Mouse (Mus musculus) lung, postnatal 0 days (tissue): ENCODE measurements around the gene Spint3. TPM values are rescaled to one million over a fixed set of nuclear protein-coding genes. Genes with fewer than 3 reads are reported as not detected.

Experiments used
- ATAC-seq: fragments of 200-750 bp; cut with Nextera tagmentation; 2 replicates; pipeline ENCODE4 v1.8.0; 2017; ENCODE audit warnings: moderate library complexity
- DNase-seq: peaks from one replicate; pipeline ENCODE4 v3.0.0-alpha.2; 2016; ENCODE audit warnings: low spot score
- H3K27ac ChIP-seq: fragments of 300-500 bp; sonication (generic); 2 replicates; pipeline ENCODE4 v1.5.1; 2014; ENCODE audit warnings: antibody characterized with exemption, mild to moderate bottlenecking, low read length, mixed read lengths
- H3K27me3 ChIP-seq: fragments of 300-500 bp; sonication (generic); replicated peaks from 2 replicates; pipeline ENCODE4 v1.6.1; 2014; ENCODE audit warnings: low read length, mixed read lengths; ENCODE audit not compliant: insufficient read depth
- H3K36me3 ChIP-seq: fragments of 300-500 bp; sonication (generic); 2 replicates; pipeline ENCODE4 v1.6.1; 2014; ENCODE audit warnings: low read length, mixed read lengths; ENCODE audit not compliant: insufficient read depth
- H3K4me1 ChIP-seq: fragments of 300-500 bp; sonication (generic); 2 replicates; pipeline ENCODE4 v1.6.1; 2014; ENCODE audit warnings: antibody characterized with exemption, low read depth, low read length, mixed read lengths; ENCODE audit not compliant: insufficient read depth
- H3K4me2 ChIP-seq: fragments of 300-500 bp; sonication (generic); replicated peaks from 2 replicates; pipeline ENCODE4 v1.6.1; 2014; ENCODE audit warnings: low read depth, mild to moderate bottlenecking, low read length, moderate library complexity, mixed read lengths
- H3K4me3 ChIP-seq: fragments of 300-500 bp; sonication (generic); 2 replicates; pipeline ENCODE4 v1.5.1; 2014; ENCODE audit warnings: low read depth, low read length
- H3K9ac ChIP-seq: fragments of 300-500 bp; sonication (generic); replicated peaks from 2 replicates; pipeline ENCODE4 v1.6.1; 2014; ENCODE audit warnings: low read depth, mild to moderate bottlenecking
- H3K9me3 ChIP-seq: fragments of 300-500 bp; sonication (generic); 2 replicates; pipeline ENCODE4 v1.6.1; 2016; ENCODE audit warnings: low read length, mixed read lengths
- CTCF ChIP-seq: IDR thresholded peaks from 2 replicates; pipeline ENCODE4 v1.5.1; 2016; ENCODE audit warnings: antibody characterized with exemption, mild to moderate bottlenecking
- EP300 ChIP-seq: IDR thresholded peaks from 2 replicates; pipeline ENCODE4 v1.6.1; 2016; ENCODE audit warnings: antibody characterized with exemption, mild to moderate bottlenecking, control low read depth
- WGBS: fragments of 180-500 bp; shearing (Covaris S2); extraction: QIAGEN DNeasy Blood & Tissue Kit; methylation state at CpG from one replicate; pipeline ENCODE4 v1.1.7; 2014; 5-methylcytosine and 5-hydroxymethylcytosine counted together
- polyA plus RNA-seq: library from polyadenylated mRNA; unstranded; fragments of >200 nt; fragmentation: Nextera tagmentation; extraction: Ambion mirVana; gene quantifications from 2 replicates; pipeline ENCODE4 v1.2.1, GENCODE M21; 2015

Gene Spint3
- polyA plus RNA-seq, 1 experiment from 2014 or later: not detected

- no peaks in the 10 kb centered on the region for H3K27me3 ChIP-seq
- H3K9ac ChIP-seq: no peak overlapping the region
- H3K4me3 ChIP-seq: no peak overlapping the region
- ATAC-seq (peak; percentile 60; the same call in 1 of the 2 replicates), DNase-seq (peak; percentile 73)
- no peak overlapping the region for H3K4me2 ChIP-seq
- H3K4me1 ChIP-seq: no peaks in the 10 kb centered on the region
- no peak for TF ChIP-seq EP300
- TF ChIP-seq CTCF: peak; percentile 96
- 4% methylated on average over 3 of the region's 3 CpGs for WGBS
- no peaks in the 10 kb centered on the region for H3K9me3 ChIP-seq
- H3K36me3 ChIP-seq: no peaks in the 10 kb centered on the region
- H3K27ac ChIP-seq: no peak overlapping the region
These were observed 42.1 kb downstream of the Spint3 start for GRCm38 (mm10) chr2:164531169-164531568.

- Histone ChIP-seq H3K27ac (no peak overlapping the region), H3K27me3 (no peaks in the 10 kb centered on the region), H3K4me3 (no peak overlapping the region), H3K36me3 (no peaks in the 10 kb centered on the region), H3K9ac (no peak overlapping the region), H3K4me1 (no peaks in the 10 kb centered on the region), H3K4me2 (no peak overlapping the region), H3K9me3 (no peaks in the 10 kb centered on the region)
- WGBS: 50% methylated on average over 5 of the region's 5 CpGs
- no peak for ATAC-seq
- TF ChIP-seq CTCF (no peak), EP300 (no peak)
- DNase-seq: no peak
These were observed 44.7 kb downstream of the Spint3 start for GRCm38 (mm10) chr2:164528557-164528956.

- H3K9ac ChIP-seq: no peak overlapping the region; the same call in 1 of the 2 replicates
- no peak overlapping the region for H3K4me3 ChIP-seq
- WGBS: 73% methylated on average over 10 of the region's 10 CpGs
- ATAC-seq (peak; percentile 52), DNase-seq (peak; percentile 27)
- H3K4me1 ChIP-seq: no peaks in the 10 kb centered on the region
- no peaks in the 10 kb centered on the region for H3K9me3 ChIP-seq
- H3K4me2 ChIP-seq: no peak overlapping the region
- no peaks in the 10 kb centered on the region for H3K36me3 ChIP-seq
- H3K27me3 ChIP-seq: no peaks in the 10 kb centered on the region
- H3K27ac ChIP-seq: no peak overlapping the region
- TF ChIP-seq EP300: no peak
These were observed 49.9 kb downstream of the Spint3 start for GRCm38 (mm10) chr2:164523301-164523773.

- ATAC-seq: 0 out of 2 replicates have a peak, but pooled peaks have one; percentile 39
- Histone ChIP-seq H3K4me2 (peak overlapping the region; percentile 23; the same call in 1 of the 2 replicates), H3K4me1 (no peaks in the 10 kb centered on the region), H3K36me3 (no peaks in the 10 kb centered on the region), H3K9me3 (no peaks in the 10 kb centered on the region), H3K9ac (no peak overlapping the region), H3K4me3 (no peak overlapping the region), H3K27ac (peak overlapping the region; percentile 39; the same call in 1 of the 2 replicates), H3K27me3 (no peaks in the 10 kb centered on the region)
- 21% methylated on average over 8 of the region's 8 CpGs for WGBS
- TF ChIP-seq EP300: no peak
- no peak for TF ChIP-seq CTCF
- peak; percentile 22 for DNase-seq
These were observed 51.0 kb downstream of the Spint3 start for GRCm38 (mm10) chr2:164522280-164522679.

- ATAC-seq (peak; percentile 49), DNase-seq (peak; percentile 67)
- H3K36me3 ChIP-seq: no peaks in the 10 kb centered on the region
- TF ChIP-seq EP300: no peak
- TF ChIP-seq CTCF: no peak
- 0 out of 2 replicates have a peak overlapping the region, but pooled peaks have one; percentile 54 for H3K27ac ChIP-seq
- no peak overlapping the region for H3K9ac ChIP-seq
- no peak overlapping the region for H3K4me3 ChIP-seq
- no peaks in the 10 kb centered on the region for H3K9me3 ChIP-seq
- H3K4me2 ChIP-seq: peak overlapping the region; percentile 23; the same call in 1 of the 2 replicates
- no peaks in the 10 kb centered on the region for H3K4me1 ChIP-seq
- 15% methylated on average over 11 of the region's 11 CpGs for WGBS
- H3K27me3 ChIP-seq: no peaks in the 10 kb centered on the region
These were observed 51.4 kb downstream of the Spint3 start for GRCm38 (mm10) chr2:164521841-164522240.

DNA sequence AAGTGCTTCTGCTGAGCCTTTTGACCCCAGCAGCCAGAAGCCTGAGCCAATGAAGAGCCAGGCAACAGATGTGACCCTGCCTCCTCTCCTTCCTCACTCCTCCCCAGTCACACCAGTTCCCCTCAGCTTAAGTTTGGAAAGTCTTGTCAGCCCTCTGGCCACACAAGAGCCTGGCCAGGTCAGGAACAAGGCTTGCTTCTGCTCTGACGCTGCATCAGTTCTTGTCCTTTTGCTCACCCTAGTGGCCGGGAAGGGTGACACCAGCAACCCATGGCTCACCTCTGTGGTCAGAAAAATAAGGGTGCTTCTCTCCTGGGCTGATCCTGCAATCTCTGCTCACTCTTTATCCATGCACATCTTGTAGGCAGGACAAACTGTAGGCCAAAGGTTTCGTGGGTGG lies 52.5 kb downstream of the Spint3 start:
- H3K4me3 ChIP-seq: no peak overlapping the region
- no peaks in the 10 kb centered on the region for H3K4me1 ChIP-seq
- H3K27me3 ChIP-seq: no peaks in the 10 kb centered on the region
- no peak overlapping the region for H3K27ac ChIP-seq
- DNase-seq (peak; percentile 89), ATAC-seq (peak; percentile 68)
- H3K9ac ChIP-seq: no peak overlapping the region
- H3K36me3 ChIP-seq: no peaks in the 10 kb centered on the region
- peak; percentile 95 for TF ChIP-seq CTCF
- no peak for TF ChIP-seq EP300
- WGBS: 10% methylated on average over 3 of the region's 3 CpGs
- no peaks in the 10 kb centered on the region for H3K9me3 ChIP-seq
- no peak overlapping the region for H3K4me2 ChIP-seq

Other genes with a start within 250 kb of the Spint3 start
- not detected in 2 replicates for gene Svs5, start 240.7 kb downstream of the Spint3 start, polyA plus RNA-seq
- 79.5 and 106 TPM in 2 replicates for gene Slpi, start 184.4 kb downstream of the Spint3 start, polyA plus RNA-seq
- gene Rbpjl, start 170.3 kb downstream of the Spint3 start, polyA plus RNA-seq: 29.7 and 42.6 TPM in 2 replicates
- 71.4 and 81.2 TPM in 2 replicates for gene Matn4, start 168.3 kb downstream of the Spint3 start, polyA plus RNA-seq
- 217 and 289 TPM in 2 replicates for gene Sdc4, start 129.6 kb downstream of the Spint3 start, polyA plus RNA-seq
- gene Sys1, start 116.5 kb downstream of the Spint3 start, polyA plus RNA-seq: 63.5 and 66.2 TPM in 2 replicates
- 23.5 and 32.9 TPM in 2 replicates for gene Gm20458, start 112.5 kb downstream of the Spint3 start, polyA plus RNA-seq
- not detected in 2 replicates for gene Trp53tg5, start 99.7 kb downstream of the Spint3 start, polyA plus RNA-seq
- gene Dbndd2, start 87.4 kb downstream of the Spint3 start, polyA plus RNA-seq: 39.9 and 44.6 TPM in 2 replicates
- 45.5 and 54.8 TPM in 2 replicates for gene Pigt, start 75.9 kb downstream of the Spint3 start, polyA plus RNA-seq
- 1,345 and 1,354 TPM in 2 replicates for gene Wfdc2, start 11.0 kb downstream of the Spint3 start, polyA plus RNA-seq
- 0.93 and 1.0 TPM in 2 replicates for gene Wfdc6a, start 12.0 kb upstream of the Spint3 start, polyA plus RNA-seq
- not detected in 2 replicates for gene Eppin, start 20.1 kb upstream of the Spint3 start, polyA plus RNA-seq
- 0.90 and 1.3 TPM in 2 replicates for gene Wfdc6b, start 40.1 kb upstream of the Spint3 start, polyA plus RNA-seq
- gene Wfdc8, start 40.2 kb upstream of the Spint3 start, polyA plus RNA-seq: 0.36 and 0.43 TPM in 2 replicates
- gene Wfdc16, start 65.3 kb upstream of the Spint3 start, polyA plus RNA-seq: not detected in 2 replicates
- 0.57 and 0.88 TPM in 2 replicates for gene Wfdc10, start 82.6 kb upstream of the Spint3 start, polyA plus RNA-seq
- gene Wfdc9, start 83.1 kb upstream of the Spint3 start, polyA plus RNA-seq: not detected in 2 replicates
- not detected in 2 replicates for gene Wfdc11, start 100.6 kb upstream of the Spint3 start, polyA plus RNA-seq
- 1.3 and 1.9 TPM in 2 replicates for gene Wfdc13, start 111.6 kb upstream of the Spint3 start, polyA plus RNA-seq
- not detected in 2 replicates for gene Spint4, start 125.0 kb upstream of the Spint3 start, polyA plus RNA-seq
- gene Spint5, start 141.8 kb upstream of the Spint3 start, polyA plus RNA-seq: not detected in 2 replicates
- 6.4 and 6.6 TPM in 2 replicates for gene Wfdc3, start 172.5 kb upstream of the Spint3 start, polyA plus RNA-seq
- gene Dnttip1, start 172.5 kb upstream of the Spint3 start, polyA plus RNA-seq: 47.1 and 47.2 TPM in 2 replicates
- 21.1 and 33.3 TPM in 2 replicates for gene Ube2c, start 196.4 kb upstream of the Spint3 start, polyA plus RNA-seq
- 0.47 and 1.2 TPM in 2 replicates for gene Tnnc2, start 206.5 kb upstream of the Spint3 start, polyA plus RNA-seq
- 27.4 and 28.6 TPM in 2 replicates for gene Snx21, start 212.4 kb upstream of the Spint3 start, polyA plus RNA-seq
- 17.8 and 18.9 TPM in 2 replicates for gene Acot8, start 231.4 kb upstream of the Spint3 start, polyA plus RNA-seq
- gene Zswim3, start 231.6 kb upstream of the Spint3 start, polyA plus RNA-seq: 4.3 and 5.3 TPM in 2 replicates
- gene Zswim1, start 249.2 kb upstream of the Spint3 start, polyA plus RNA-seq: 7.7 and 8.1 TPM in 2 replicates